Mouse (Mus musculus): ENCODE measurements around the gene Lrrk1. TPM values are rescaled to one million over a fixed set of nuclear protein-coding genes. Genes with fewer than 3 reads are reported as not detected.

Gene Lrrk1
- polyA plus RNA-seq, 1 experiment: 18.9 TPM

- 45% methylated on average over 5 of the region's 5 CpGs for WGBS
- H3K4me3 ChIP-seq (ENCODE audit: low read depth, low read length): no peak overlapping the region
- H3K4me1 ChIP-seq (ENCODE audit: control insufficient read depth, insufficient read depth, insufficient read length, low read length): no peaks in the 10 kb centered on the region; the same call in 1 of the 2 replicates
- no peak overlapping the region for H3K27ac ChIP-seq (ENCODE audit: insufficient read depth, low read depth, low read length)
- peaks cover 42% of the 10 kb centered on the region for H3K36me3 ChIP-seq (ENCODE audit: control insufficient read depth, insufficient read depth, low read length)
- no peak for TF ChIP-seq CTCF (IDR thresholded peaks at IDR 0.05; ENCODE audit: extremely low read depth, insufficient read length, insufficient replicate concordance, low read depth, low read length)
- no peak for TF ChIP-seq POLR2A (IDR thresholded peaks at IDR 0.05; ENCODE audit: low read depth, low read length)
- H3K27me3 ChIP-seq (ENCODE audit: control insufficient read depth, insufficient read depth, low read length): no peaks in the 10 kb centered on the region
Observed at GRCm38 (mm10) chr7:66258997-66259396, 129.2 kb downstream of the Lrrk1 start.

GRCm38 (mm10) chr7:66257232-66257631, 130.9 kb downstream of the Lrrk1 start:
- H3K4me3 ChIP-seq (ENCODE audit: low read depth, low read length): no peak overlapping the region
- no peak for TF ChIP-seq POLR2A (IDR thresholded peaks at IDR 0.05; ENCODE audit: low read depth, low read length)
- TF ChIP-seq CTCF (IDR thresholded peaks at IDR 0.05; ENCODE audit: extremely low read depth, insufficient read length, insufficient replicate concordance, low read depth, low read length): no peak
- H3K4me1 ChIP-seq (ENCODE audit: control insufficient read depth, insufficient read depth, insufficient read length, low read length): no peaks in the 10 kb centered on the region; the same call in 1 of the 2 replicates
- H3K27me3 ChIP-seq (ENCODE audit: control insufficient read depth, insufficient read depth, low read length): no peaks in the 10 kb centered on the region
- no peak overlapping the region for H3K27ac ChIP-seq (ENCODE audit: insufficient read depth, low read depth, low read length)
- 84% methylated on average over 5 of the region's 5 CpGs for WGBS
- peaks cover 27% of the 10 kb centered on the region for H3K36me3 ChIP-seq (ENCODE audit: control insufficient read depth, insufficient read depth, low read length)

- 78% methylated on average over 5 of the region's 5 CpGs for WGBS
- no peak overlapping the region for H3K27ac ChIP-seq (ENCODE audit: insufficient read depth, low read depth, low read length)
- no peak for TF ChIP-seq POLR2A (IDR thresholded peaks at IDR 0.05; ENCODE audit: low read depth, low read length)
- TF ChIP-seq CTCF (IDR thresholded peaks at IDR 0.05; ENCODE audit: extremely low read depth, insufficient read length, insufficient replicate concordance, low read depth, low read length): no peak
- H3K27me3 ChIP-seq (ENCODE audit: control insufficient read depth, insufficient read depth, low read length): no peaks in the 10 kb centered on the region
- no peaks in the 10 kb centered on the region; the same call in 1 of the 2 replicates for H3K4me1 ChIP-seq (ENCODE audit: control insufficient read depth, insufficient read depth, insufficient read length, low read length)
- H3K4me3 ChIP-seq (ENCODE audit: low read depth, low read length): no peak overlapping the region
- peaks cover 19% of the 10 kb centered on the region for H3K36me3 ChIP-seq (ENCODE audit: control insufficient read depth, insufficient read depth, low read length)
Observed at GRCm38 (mm10) chr7:66256441-66256840, 131.7 kb downstream of the Lrrk1 start.

- Histone ChIP-seq H3K36me3 (ENCODE audit: control insufficient read depth, insufficient read depth, low read length) (peaks cover 6% of the 10 kb centered on the region; the same call in 1 of the 2 replicates), H3K27me3 (ENCODE audit: control insufficient read depth, insufficient read depth, low read length) (no peaks in the 10 kb centered on the region), H3K27ac (ENCODE audit: insufficient read depth, low read depth, low read length) (no peak overlapping the region), H3K4me1 (ENCODE audit: control insufficient read depth, insufficient read depth, insufficient read length, low read length) (no peaks in the 10 kb centered on the region; the same call in 1 of the 2 replicates), H3K4me3 (ENCODE audit: low read depth, low read length) (no peak overlapping the region)
- WGBS: 82% methylated on average over 8 of the region's 8 CpGs
- TF ChIP-seq CTCF (IDR thresholded peaks at IDR 0.05; ENCODE audit: extremely low read depth, insufficient read length, insufficient replicate concordance, low read depth, low read length): no peak
- TF ChIP-seq POLR2A (IDR thresholded peaks at IDR 0.05; ENCODE audit: low read depth, low read length): no peak
Observed at GRCm38 (mm10) chr7:66254993-66255392, 133.2 kb downstream of the Lrrk1 start.

GRCm38 (mm10) chr7:66253975-66254651, 134.0 kb downstream of the Lrrk1 start:
- H3K27ac ChIP-seq (ENCODE audit: insufficient read depth, low read depth, low read length): no peak overlapping the region
- 82% methylated on average over 8 of the region's 8 CpGs for WGBS
- no peaks in the 10 kb centered on the region for H3K27me3 ChIP-seq (ENCODE audit: control insufficient read depth, insufficient read depth, low read length)
- no peak for TF ChIP-seq POLR2A (IDR thresholded peaks at IDR 0.05; ENCODE audit: low read depth, low read length)
- no peak for TF ChIP-seq CTCF (IDR thresholded peaks at IDR 0.05; ENCODE audit: extremely low read depth, insufficient read length, insufficient replicate concordance, low read depth, low read length)
- H3K36me3 ChIP-seq (ENCODE audit: control insufficient read depth, insufficient read depth, low read length): 0 out of 2 replicates have a peak, but pooled peaks cover 3% of the 10 kb centered on the region
- H3K4me3 ChIP-seq (ENCODE audit: low read depth, low read length): no peak overlapping the region
- no peaks in the 10 kb centered on the region; the same call in 1 of the 2 replicates for H3K4me1 ChIP-seq (ENCODE audit: control insufficient read depth, insufficient read depth, insufficient read length, low read length)

- no peak overlapping the region for H3K27ac ChIP-seq (ENCODE audit: insufficient read depth, low read depth, low read length)
- 9% methylated on average over 6 of the region's 6 CpGs for WGBS
- TF ChIP-seq POLR2A (IDR thresholded peaks at IDR 0.05; ENCODE audit: low read depth, low read length) (no peak), CTCF (IDR thresholded peaks at IDR 0.05; ENCODE audit: extremely low read depth, insufficient read length, insufficient replicate concordance, low read depth, low read length) (peak; percentile 86)
- no peaks in the 10 kb centered on the region for H3K4me1 ChIP-seq (ENCODE audit: control insufficient read depth, insufficient read depth, insufficient read length, low read length)
- H3K27me3 ChIP-seq (ENCODE audit: control insufficient read depth, insufficient read depth, low read length): no peaks in the 10 kb centered on the region
- no peaks in the 10 kb centered on the region for H3K36me3 ChIP-seq (ENCODE audit: control insufficient read depth, insufficient read depth, low read length)
- no peak overlapping the region for H3K4me3 ChIP-seq (ENCODE audit: low read depth, low read length)
Observed at GRCm38 (mm10) chr7:66250030-66250429, 138.1 kb downstream of the Lrrk1 start.

GRCm38 (mm10) chr7:66249426-66249825, 138.7 kb downstream of the Lrrk1 start:
- no peak overlapping the region for H3K4me3 ChIP-seq (ENCODE audit: low read depth, low read length)
- no peak overlapping the region for H3K27ac ChIP-seq (ENCODE audit: insufficient read depth, low read depth, low read length)
- no peak for TF ChIP-seq POLR2A (IDR thresholded peaks at IDR 0.05; ENCODE audit: low read depth, low read length)
- no peak for TF ChIP-seq CTCF (IDR thresholded peaks at IDR 0.05; ENCODE audit: extremely low read depth, insufficient read length, insufficient replicate concordance, low read depth, low read length)
- no peaks in the 10 kb centered on the region for H3K36me3 ChIP-seq (ENCODE audit: control insufficient read depth, insufficient read depth, low read length)
- H3K27me3 ChIP-seq (ENCODE audit: control insufficient read depth, insufficient read depth, low read length): no peaks in the 10 kb centered on the region
- H3K4me1 ChIP-seq (ENCODE audit: control insufficient read depth, insufficient read depth, insufficient read length, low read length): no peaks in the 10 kb centered on the region
- WGBS: 87% methylated on average over 3 of the region's 3 CpGs

Measured in small intestine, adult 2 months (tissue).